Mouse (Mus musculus): Measurements from ENCODE around the gene Dtx2.

The Dtx2 gene

DNA sequence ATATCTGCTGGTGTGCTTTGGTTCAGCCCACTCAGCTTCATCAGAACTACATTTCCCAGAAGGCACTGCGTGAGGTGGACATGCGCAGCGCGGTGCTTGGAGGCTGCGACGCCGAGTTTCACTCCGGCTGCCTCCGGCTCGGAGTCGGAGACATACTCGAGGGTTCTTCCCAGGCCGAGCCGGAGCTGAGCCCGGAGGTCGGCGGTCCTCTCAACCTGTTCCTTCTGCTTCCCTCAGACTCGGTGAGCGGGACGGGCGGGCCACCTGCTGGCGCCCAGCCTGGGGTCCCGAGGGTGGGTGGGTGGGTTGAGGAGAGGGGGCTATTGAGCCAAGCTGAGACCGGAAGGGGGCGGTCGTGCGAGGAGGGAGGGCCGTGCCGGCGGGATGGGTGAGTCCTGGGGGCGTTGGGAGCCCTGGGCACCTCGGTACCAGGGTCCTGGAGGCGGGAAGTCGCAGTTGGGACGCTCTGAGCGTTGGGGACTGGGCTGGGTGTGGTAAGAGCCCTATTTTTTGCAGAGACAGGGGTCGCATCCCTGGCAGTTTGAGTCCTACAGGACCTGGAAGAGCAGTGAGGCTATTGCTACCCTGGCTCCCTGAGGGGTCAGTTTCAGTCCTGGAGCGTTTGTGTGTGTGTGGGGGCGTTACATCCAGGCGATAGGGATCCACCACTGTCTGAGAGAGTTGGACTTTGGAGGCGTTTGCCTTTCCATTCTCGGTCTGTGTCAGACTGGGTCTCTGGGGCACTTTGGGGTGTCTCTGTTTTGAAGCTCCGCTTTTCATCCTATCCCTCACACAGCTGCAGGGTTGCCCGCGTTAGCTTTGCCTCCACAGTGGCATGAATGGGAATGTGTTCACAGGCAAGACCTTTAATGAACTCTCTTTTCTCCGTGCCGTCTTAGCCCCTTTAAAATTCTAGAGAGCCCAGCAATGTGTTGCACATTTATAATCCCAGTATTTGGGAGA, at the start of gene Dtx2:
Gene Dtx2 (plus strand): TSS at position 76 of the 963 bp plus-strand sequence.
- DNase-seq (ENCODE audit: low spot score in 2 of 2): peak; percentile 87 to 92

- DNase-seq (ENCODE audit: low spot score in 2 of 2): no peak
Measured at GRCm38 (mm10) chr5:135945916-135946408, 48.6 kb upstream of the Dtx2 start.

DNA sequence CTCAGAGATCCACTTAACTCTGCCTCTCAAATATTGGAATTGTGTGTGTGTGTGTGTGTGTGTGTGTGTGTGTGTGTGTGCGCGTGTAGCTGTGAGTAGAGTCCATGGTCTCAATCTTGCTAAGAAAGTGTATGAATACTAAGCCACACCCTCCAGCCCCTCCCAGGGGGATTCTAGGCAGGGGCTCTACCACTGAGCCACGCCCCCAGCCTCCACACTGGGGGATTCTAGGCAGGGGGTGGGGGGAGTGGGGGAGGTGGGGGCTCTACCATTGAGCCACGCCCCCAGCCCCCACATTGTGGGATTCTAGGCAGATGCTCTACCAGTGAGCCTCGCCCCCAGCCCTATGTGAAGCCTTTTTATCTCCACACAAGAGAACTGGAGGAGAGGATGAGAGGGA, 48.0 kb upstream of the Dtx2 start:
- DNase-seq (ENCODE audit: low spot score in 2 of 2): no peak

DNA sequence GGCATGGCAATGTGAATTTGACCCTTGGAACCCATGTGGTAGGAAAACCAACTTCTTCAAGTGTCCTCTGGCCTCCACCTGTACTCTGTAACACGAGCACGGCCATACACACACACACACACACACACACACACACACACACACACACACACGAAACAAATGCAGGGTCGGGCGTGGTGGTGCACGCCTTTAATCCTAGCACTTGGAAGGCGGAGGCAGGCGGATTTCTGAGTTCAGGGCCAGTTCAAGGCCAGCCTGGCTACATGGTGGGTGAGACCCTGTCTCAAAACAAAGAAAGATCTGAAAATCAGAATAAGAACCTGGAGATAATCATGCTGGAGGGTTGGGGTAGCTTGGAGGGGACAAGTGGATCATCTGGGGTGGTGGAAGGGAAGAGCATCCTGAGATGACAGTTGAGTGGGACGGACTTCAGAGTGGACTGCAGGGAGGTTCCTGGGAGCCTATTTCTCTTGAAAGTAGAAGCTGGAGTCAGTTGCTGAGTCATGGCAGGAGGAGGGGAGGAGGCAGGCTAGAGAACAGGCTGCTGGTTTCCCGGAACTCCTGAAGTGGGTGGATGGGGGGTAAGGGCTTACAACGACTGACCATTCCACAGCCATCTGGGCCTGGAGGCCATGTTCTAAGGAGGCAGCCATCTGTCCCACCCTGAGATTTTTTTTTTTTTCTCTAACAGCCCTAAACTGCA, 43.7 kb upstream of the Dtx2 start:
- no peak for DNase-seq (ENCODE audit: low spot score in 2 of 2)

DNA sequence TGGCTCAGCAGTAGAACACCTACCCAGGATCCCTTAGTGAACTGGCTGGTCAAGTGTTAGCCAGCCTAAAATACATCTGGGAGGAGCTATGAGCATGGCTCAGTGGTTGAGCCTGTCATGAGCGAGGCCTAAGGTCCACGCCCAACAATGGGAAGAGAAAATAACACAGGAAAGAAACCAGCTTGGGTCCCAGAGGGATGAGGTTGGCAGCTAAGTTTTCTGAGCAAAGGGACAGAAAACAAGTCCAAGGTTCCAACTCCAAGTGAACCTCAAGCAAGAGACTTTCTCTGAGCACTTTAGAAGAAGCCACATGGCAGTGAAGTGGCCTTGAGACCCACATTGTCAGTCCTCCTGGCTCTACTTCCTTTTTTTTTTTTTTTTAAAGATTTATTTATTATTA, 42.9 kb upstream of the Dtx2 start:
- DNase-seq (ENCODE audit: low spot score in 2 of 2): no peak

GRCm38 (mm10) chr5:135952830-135953229, 41.8 kb upstream of the Dtx2 start:
- DNase-seq (ENCODE audit: low spot score in 2 of 2): no peak

GRCm38 (mm10) chr5:135956300-135957206, 38.0 kb upstream of the Dtx2 start:
- no peak for DNase-seq (ENCODE audit: low spot score in 2 of 2)

DNA sequence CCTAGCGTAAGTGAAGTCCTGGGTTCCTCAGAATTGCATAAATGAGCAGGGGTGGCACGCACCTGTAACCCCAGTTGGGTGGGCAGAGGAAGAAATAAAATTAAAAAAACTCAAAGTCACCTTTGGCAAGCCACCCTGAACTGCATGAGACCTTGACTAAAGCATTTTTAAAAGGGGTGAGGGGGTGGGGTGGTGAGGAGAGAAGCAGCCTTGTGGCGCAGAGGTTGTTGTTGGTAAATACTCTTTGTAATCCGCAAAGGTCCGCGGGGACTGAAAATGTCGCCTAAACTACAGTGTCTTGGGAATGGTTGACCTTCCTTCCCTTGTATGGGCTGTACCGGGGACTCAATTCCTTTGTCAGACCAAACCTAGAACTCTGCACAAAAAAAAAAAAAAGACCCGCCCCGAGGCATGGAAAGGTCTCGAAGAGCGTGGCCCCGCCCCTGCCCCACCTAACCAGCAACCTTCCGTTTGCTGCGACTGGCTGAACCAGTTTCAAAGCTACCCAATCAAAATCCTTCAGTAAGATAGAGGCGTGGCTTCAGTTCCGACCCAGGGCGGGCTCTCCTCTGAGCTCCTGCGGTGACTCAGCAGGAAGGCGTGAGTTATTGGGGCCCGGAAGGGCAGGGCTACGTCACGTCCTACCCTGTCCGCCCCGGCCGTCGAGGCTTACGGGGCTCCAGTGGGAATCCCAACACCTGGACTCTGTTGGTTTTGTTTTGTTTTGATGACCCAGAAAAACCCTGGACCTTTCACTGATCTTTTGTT, 37.2 kb upstream of the Dtx2 start:
- peak; percentile 91 to 96 for DNase-seq (ENCODE audit: low spot score in 2 of 2)

GRCm38 (mm10) chr5:135958367-135958766, 36.2 kb upstream of the Dtx2 start:
- DNase-seq (ENCODE audit: low spot score in 2 of 2): no peak

DNA sequence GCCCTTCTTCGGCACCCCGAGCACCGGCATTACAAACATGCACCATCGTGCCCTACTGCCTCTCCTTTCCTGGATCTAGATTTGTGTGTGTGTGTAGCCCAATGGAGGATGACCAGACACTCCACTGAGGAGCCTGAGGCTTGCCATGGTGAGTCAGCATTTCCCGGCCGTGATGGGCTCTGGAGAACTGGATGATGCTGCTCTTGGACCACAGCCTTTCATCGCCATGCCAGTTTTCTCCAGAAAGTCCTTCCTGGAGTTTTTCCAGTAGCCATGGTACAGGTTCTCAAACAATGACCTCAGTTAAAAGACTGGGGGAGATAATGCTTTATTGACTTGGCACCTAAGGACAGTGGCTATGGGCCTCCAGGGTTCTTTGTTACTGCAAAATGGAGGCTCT, 34.7 kb upstream of the Dtx2 start:
- DNase-seq (ENCODE audit: low spot score in 2 of 2): no peak

DNA sequence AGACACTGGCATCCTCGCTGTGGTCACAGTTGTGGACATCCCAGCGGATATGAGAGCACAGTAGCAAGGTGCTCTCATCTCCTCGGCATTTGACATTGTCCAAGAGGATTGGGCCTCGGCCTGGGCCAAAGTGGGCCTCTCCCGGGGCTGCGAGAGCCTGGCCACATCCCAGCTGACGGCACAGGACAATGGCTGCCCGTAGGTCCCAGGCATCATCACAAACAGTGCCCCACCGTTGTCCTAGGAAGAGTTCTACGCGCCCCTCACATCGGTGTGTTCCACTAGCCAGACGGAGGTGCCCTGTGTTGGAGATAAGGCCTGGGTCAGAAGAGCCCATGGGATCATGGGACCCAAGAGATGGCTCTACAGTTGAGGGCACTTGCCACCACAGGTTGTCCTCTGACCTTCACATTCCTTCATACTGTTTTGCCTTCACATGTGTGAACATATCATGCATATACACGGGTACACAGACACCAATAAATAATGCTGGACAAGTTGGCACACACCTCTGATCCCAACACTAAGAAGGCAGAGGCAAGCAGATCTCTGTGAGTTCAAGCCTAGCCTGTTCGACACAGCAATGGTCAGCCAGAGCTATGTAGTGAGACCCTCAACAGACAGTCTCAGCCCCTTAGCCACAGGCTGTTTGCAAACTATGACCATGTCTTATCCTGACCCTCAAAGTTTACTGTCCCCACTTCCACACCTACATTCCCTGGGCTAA, 33.5 kb upstream of the Dtx2 start:
- DNase-seq (ENCODE audit: low spot score in 2 of 2): no peak

DNA sequence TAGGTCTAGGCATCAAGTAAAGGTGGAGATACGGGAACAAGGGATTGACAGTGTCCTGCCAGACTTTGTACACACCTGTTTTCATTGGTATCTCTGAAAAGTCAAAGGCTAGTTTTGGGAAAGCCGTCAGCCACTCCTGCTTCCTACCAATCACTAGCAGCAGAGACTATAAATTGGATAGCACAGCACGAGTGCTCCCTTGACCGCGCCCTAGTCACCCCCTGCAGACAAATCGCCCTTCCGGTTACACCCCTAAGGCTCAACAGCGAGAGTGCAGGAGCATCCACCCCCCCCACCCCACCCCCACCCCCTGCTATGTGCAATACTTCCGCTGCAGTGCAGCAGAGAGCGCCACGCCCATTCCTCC, 32.5 kb upstream of the Dtx2 start:
- DNase-seq (ENCODE audit: low spot score in 2 of 2): no peak

DNA sequence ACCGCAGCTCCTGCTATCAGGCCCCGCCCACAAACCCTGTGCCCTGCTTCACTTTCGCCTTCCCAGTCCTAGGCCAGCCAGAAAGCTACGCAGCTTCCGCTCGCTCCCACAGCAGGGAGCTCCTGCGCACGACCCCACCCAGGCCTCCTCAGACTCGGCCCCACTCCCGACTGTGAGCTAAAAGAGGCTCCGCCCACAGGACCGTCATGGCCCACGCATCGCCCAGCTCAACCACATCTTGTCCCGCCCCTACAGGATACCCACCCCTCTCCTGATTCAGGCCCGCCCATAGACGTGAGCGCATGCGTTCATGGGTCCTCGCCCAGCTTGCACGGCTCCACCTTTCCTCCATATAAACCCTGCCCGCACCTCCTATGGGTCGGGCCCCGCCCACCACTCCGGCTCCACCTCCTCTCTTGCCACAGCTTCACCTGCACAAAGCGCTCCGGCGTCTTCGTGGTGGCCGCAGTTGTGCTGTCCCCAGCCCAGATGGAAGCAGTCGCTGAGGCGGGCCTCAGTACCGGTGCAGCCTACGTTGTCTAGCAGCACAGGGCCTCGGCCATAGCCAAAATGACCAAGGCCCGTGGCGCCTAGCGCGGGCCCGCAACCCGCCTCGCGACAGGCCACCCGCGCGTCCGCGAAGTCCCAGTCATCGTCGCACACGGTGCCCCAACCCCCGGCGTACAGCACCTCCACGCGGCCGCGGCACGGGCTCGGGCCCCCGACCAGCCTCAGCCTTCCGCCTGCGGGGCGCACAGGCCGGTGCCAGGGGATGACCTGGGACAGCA, 31.9 kb upstream of the Dtx2 start:
- peak; percentile 97 to 99 for DNase-seq (ENCODE audit: low spot score in 2 of 2)

DNA sequence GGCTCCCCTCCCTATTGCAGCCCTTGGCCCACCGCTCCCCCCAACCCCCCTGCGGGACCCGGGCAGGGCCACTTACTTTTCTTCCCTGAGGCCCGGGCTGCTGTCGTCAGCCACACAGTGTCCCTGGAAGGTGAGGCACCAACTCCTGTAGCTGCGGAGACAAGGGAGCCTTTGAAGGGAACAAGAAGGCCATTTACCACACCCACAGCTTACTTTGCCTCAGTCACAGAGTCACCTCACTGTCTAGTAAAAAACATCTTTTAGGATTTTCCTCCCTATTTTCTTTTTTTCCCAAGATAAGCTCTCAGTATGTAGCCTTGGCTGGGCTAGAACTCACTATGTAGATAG, 31.3 kb upstream of the Dtx2 start:
- DNase-seq (ENCODE audit: low spot score in 2 of 2): no peak

- no peak for DNase-seq (ENCODE audit: low spot score in 2 of 2)
Measured at GRCm38 (mm10) chr5:135965501-135965930, 29.1 kb upstream of the Dtx2 start.

- peak in 1 of 2 experiments; percentile 34 for DNase-seq (ENCODE audit: low spot score in 2 of 2)
Measured at GRCm38 (mm10) chr5:135966866-135967265, 27.7 kb upstream of the Dtx2 start.

GRCm38 (mm10) chr5:135968781-135969180, 25.8 kb upstream of the Dtx2 start:
- peak; percentile 48 to 75 for DNase-seq (ENCODE audit: low spot score in 2 of 2)

GRCm38 (mm10) chr5:135970247-135970646, 24.4 kb upstream of the Dtx2 start:
- no peak for DNase-seq (ENCODE audit: low spot score in 2 of 2)

DNA sequence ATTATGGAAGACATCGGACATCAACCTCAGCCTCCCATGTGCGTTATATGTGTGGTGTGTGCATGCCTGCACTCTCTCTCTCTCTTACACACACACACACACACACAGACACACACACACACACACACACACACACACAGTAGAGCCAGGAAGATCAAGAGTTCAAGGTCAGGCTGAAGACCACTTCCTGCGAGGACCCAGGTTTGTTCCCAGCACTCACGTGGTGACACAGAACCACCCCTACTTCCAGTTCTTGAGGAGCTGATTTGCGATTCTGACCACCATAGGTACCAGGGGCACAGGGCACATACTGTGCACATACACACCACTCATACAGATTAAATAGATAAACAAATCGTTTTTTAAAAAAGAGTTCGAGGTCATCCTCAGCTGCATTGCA, 22.7 kb upstream of the Dtx2 start:
- no peak for DNase-seq (ENCODE audit: low spot score in 2 of 2)

- DNase-seq (ENCODE audit: low spot score in 2 of 2): no peak
Measured at GRCm38 (mm10) chr5:135974365-135974764, 20.2 kb upstream of the Dtx2 start, which contains the start of gene Ssc4d. Gene Ssc4d, minus strand, starts transcription at chr5:135974531.
